Mouse (Mus musculus) liver, adult 2 months (tissue): Measurements from ENCODE around the gene Mael.

ENCODE experiments used
- CTCF ChIP-seq: fragments of 200-500 bp; IDR thresholded peaks from 2 replicates; pipeline ENCODE4 v1.5.1; 2011; ENCODE audit warnings: low read depth, low read length, control low read depth
- POLR2A ChIP-seq: fragments of 200-500 bp; IDR thresholded peaks from 2 replicates; pipeline ENCODE4 v1.6.1; 2011; ENCODE audit warnings: low read length, control low read depth; ENCODE audit not compliant: insufficient read depth; ENCODE audit errors: extremely low read depth

DNA sequence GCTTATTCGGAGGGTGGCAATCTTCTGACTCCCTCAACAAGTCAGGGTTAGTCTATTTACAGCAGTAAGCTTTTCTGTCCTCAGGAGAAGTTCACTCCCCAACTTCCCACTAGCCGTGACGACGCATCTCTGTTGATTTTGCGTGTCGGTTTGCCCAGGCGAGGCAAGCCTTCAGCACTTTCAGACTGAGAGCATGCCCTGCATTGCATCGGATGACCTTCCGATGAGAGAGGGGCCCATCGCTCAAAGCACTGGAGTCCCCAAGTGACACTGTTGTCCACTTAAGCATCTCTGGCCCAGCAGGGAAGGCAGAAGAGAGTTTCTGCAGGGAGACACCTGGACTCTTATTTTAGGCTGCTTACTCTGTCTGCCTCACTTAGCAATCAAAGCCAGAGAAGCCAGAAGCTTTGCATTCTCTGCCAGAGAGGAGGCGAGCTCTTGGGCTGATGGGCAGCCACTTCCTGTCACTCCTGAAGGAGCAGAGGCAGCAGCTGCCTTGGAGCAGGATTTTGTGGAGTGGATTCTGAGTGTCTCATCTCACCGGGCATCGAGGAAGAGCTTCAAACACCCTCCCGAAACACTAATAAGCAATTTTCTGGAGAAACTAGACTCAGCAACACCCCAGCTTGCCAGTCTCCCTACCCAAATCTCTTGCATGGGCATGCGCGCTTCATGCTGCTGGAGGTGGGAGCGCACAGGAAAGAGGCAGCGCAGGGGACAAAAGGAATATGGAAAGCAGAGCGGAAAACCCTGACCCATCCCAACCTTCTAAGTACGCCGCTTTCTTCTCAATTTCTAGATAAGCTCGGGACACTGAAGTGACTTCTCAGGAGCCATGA lies 53.9 kb downstream of the Mael start:
- no peak for TF ChIP-seq CTCF
- TF ChIP-seq POLR2A = no peak
